Mouse (Mus musculus) midbrain, embryonic 12.5 days (tissue): Measurements from ENCODE around the gene Eme2. TPM values are rescaled to one million over a fixed set of nuclear protein-coding genes. Genes with fewer than 3 reads are reported as not detected.
"Not testable (repeated sequence)": the region's sequence is repeated elsewhere in the genome, so short reads cannot be mapped to it uniquely, and the experiment has no call there.

Source experiments
- ATAC-seq: fragments of 200-750 bp; cut with Nextera tagmentation; 2 replicates; pipeline ENCODE4 v1.8.0; 2017; ENCODE audit warnings: low read depth, moderate TSS enrichment, moderate library complexity; ENCODE audit not compliant: low FRiP score
- H3K27ac ChIP-seq: fragments of 300-500 bp; sonication (generic); replicated peaks from 2 replicates; pipeline ENCODE4 v1.5.1; 2016; ENCODE audit warnings: mild to moderate bottlenecking
- H3K27me3 ChIP-seq: fragments of 300-500 bp; sonication (generic); 2 replicates; pipeline ENCODE4 v1.6.1; 2016; ENCODE audit warnings: mild to moderate bottlenecking
- H3K36me3 ChIP-seq: fragments of 300-500 bp; sonication (generic); 2 replicates; pipeline ENCODE4 v1.6.1; 2016
- H3K4me1 ChIP-seq: fragments of 300-500 bp; sonication (generic); 2 replicates; pipeline ENCODE4 v1.6.1; 2016
- H3K4me2 ChIP-seq: fragments of 300-500 bp; sonication (generic); replicated peaks from 2 replicates; pipeline ENCODE4 v1.6.1; 2016; ENCODE audit warnings: mild to moderate bottlenecking, moderate library complexity
- H3K4me3 ChIP-seq: fragments of 300-500 bp; sonication (generic); 2 replicates; pipeline ENCODE4 v1.5.1; 2016; ENCODE audit warnings: mild to moderate bottlenecking
- H3K9ac ChIP-seq: fragments of 300-500 bp; sonication (generic); replicated peaks from 2 replicates; pipeline ENCODE4 v1.6.1; 2016; ENCODE audit warnings: mild to moderate bottlenecking, moderate library complexity
- H3K9me3 ChIP-seq: fragments of 300-500 bp; sonication (generic); 2 replicates; pipeline ENCODE4 v1.6.1; 2016; ENCODE audit warnings: mild to moderate bottlenecking
- WGBS: fragments of 180-500 bp; shearing (Covaris S2); methylation state at CpG from one replicate; pipeline ENCODE4 v1.1.7; 2016; 5-methylcytosine and 5-hydroxymethylcytosine counted together
- polyA plus RNA-seq: library from polyadenylated mRNA; unstranded; fragments of >200 nt; fragmentation: Nextera tagmentation; extraction: Ambion mirVana; gene quantifications from 2 replicates; pipeline ENCODE4 v1.2.1, GENCODE M21; 2016

Eme2 gene
- polyA plus RNA-seq = 42.6 and 43.6 TPM in 2 replicates

DNA sequence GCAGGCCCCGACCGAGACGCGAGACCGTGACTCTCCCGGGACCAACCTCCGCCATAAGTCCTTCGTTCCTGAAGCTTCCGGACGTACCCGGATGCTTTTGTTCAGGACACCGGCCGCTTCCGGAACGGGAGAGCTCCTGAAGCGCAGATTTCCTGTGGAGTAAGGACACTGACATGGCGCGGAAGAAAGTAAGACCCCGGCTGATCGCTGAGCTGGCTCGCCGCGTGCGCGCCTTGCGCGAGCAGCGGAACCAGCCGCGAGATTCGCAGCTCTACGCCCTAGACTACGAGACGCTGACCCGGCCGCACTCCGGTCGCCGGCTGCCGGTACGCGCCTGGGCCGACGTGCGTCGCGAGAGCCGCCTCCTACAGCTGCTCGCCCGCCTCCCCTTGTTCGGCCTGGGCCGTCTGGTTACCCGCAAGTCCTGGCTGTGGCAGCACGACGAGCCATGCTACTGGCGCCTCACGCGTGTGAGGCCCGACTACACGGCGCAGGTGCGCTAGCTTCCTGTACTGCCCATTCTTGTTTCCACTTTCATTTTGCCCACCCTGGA, at the start of gene Eme2, which contains the start of gene Mrps34:
TSS of gene Eme2 (minus strand) at position 93 of the 553 bp plus-strand sequence.
TSS of gene Mrps34 (plus strand) at position 122 of the 553 bp plus-strand sequence.
- peak within 1 kb of the TSS; percentile 87 for H3K9ac ChIP-seq
- under 1% methylated on average over 62 of the region's 62 CpGs for WGBS
- H3K36me3 ChIP-seq = peaks cover 66% of the 10 kb centered on the region

DNA sequence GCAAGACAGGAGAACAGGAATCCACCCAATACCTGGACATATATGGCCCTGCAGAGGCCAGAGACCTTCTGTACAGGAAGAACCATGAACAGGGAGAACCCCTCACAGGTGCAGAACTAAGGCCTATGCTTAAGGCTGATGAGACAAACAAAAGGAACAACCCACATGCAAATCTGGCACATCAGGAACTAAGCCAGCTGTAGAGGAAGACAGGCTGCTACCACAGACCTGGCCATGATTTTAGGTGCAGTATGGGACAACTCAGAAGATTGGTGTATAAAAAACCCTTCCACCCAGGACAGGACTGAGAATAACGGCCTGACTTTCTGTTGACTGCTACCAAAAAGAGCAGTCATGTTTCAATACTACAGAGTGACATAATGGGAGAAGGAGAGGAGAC, 48.7 kb upstream of the Eme2 start:
- 96% methylated on average over 1 of the region's 1 CpGs for WGBS
- H3K9me3 ChIP-seq, H3K4me1 ChIP-seq, H3K27me3 ChIP-seq, H3K27ac ChIP-seq, H3K4me3 ChIP-seq, H3K9ac ChIP-seq, ATAC-seq, H3K4me2 ChIP-seq: not testable (repeated sequence)
- H3K36me3 ChIP-seq = peaks cover 56% of the 10 kb centered on the region

More for the DNA sequence above, at the start of gene Eme2, which contains the start of gene Mrps34:
- Histone ChIP-seq H3K27me3 (no peaks in the 10 kb centered on the region), H3K4me3 (peak within 1 kb of the TSS; percentile 91), H3K4me2 (peak within 1 kb of the TSS; percentile 100), H3K9me3 (no peaks in the 10 kb centered on the region), H3K27ac (peak within 1 kb of the TSS; percentile 79), H3K4me1 (peaks cover 37% of the 10 kb centered on the region)
- ATAC-seq = peak; percentile 42

DNA sequence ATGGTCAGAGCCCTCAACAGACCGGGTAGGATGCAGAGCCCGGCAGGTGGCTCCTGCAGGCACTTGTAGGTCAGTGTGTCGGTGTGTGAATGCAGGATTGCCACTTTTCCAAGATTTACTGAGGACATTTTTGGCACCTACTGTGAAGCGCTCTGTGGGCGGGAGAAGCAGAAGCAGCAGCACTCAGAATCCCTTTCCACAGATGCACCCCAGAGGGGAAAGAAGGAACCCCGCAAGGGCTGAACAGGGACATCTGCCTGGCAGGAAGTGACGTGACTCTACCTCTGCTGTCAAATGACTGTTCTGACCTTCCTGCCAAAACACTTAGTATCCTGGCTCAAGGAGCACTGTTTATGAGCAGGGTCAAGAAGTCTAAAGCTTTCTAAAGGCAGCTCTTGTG, 48.1 kb upstream of the Eme2 start:
- Histone ChIP-seq H3K9me3 (no peaks in the 10 kb centered on the region), H3K27ac (no peak overlapping the region), H3K4me3 (no peak overlapping the region), H3K4me2 (no peak overlapping the region), H3K9ac (no peak overlapping the region), H3K27me3 (no peaks in the 10 kb centered on the region), H3K36me3 (peaks cover 51% of the 10 kb centered on the region), H3K4me1 (no peaks in the 10 kb centered on the region)
- no peak for ATAC-seq
- 93% methylated on average over 7 of the region's 7 CpGs for WGBS

DNA sequence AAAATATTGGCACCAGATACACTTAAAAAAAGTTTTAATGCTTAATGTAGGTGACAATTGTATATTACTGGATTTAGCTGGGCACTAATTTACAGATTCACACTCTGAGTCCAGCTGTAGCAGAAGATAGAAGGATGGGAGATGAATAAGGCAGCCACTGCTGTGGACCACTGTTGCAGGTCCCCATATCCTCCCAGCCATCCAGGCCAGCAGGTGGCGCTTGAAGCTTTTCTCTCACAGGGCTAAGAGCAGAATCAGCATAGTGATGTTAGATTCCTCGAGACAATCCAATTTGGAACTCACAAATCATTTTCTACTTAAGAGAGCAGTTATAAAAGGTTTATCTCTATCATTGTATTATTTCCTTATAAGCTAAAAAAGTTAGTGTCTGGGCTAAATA, 47.6 kb upstream of the Eme2 start:
- H3K9ac ChIP-seq, H3K27me3 ChIP-seq, H3K4me3 ChIP-seq, H3K9me3 ChIP-seq, H3K4me2 ChIP-seq, ATAC-seq, H3K27ac ChIP-seq, H3K4me1 ChIP-seq: not testable (repeated sequence)
- 15% methylated on average over 2 of the region's 2 CpGs for WGBS
- peaks cover 45% of the 10 kb centered on the region for H3K36me3 ChIP-seq

DNA sequence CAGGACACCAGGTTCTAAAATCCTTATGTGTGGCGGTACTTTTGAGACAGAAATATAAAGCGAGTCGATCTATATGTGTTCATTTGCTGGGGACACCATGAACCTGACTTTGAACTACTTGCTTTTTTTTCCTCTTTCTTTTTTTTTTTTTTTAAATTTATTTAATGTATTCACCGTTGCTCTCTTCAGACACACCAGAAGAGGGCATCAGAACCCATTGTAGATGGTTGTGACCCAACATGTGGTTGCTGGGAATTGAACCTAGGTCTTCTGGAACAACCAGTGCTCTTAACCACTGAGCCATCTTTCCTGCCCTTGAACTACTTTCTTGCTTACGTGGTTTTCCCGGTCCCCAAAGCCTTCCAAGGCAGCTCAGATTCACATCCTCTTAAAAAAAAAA, 42.4 kb upstream of the Eme2 start:
- Histone ChIP-seq H3K9ac (peak overlapping the region; percentile 90), H3K4me3 (peak overlapping the region; percentile 83), H3K36me3 (0 out of 2 replicates have a peak, but pooled peaks cover 2% of the 10 kb centered on the region), H3K27me3 (no peaks in the 10 kb centered on the region), H3K9me3 (no peaks in the 10 kb centered on the region), H3K4me1 (peaks cover 25% of the 10 kb centered on the region), H3K27ac (peak overlapping the region; percentile 87), H3K4me2 (peak overlapping the region; percentile 74)
- WGBS = 51% methylated on average over 6 of the region's 6 CpGs
- ATAC-seq = no peak

DNA sequence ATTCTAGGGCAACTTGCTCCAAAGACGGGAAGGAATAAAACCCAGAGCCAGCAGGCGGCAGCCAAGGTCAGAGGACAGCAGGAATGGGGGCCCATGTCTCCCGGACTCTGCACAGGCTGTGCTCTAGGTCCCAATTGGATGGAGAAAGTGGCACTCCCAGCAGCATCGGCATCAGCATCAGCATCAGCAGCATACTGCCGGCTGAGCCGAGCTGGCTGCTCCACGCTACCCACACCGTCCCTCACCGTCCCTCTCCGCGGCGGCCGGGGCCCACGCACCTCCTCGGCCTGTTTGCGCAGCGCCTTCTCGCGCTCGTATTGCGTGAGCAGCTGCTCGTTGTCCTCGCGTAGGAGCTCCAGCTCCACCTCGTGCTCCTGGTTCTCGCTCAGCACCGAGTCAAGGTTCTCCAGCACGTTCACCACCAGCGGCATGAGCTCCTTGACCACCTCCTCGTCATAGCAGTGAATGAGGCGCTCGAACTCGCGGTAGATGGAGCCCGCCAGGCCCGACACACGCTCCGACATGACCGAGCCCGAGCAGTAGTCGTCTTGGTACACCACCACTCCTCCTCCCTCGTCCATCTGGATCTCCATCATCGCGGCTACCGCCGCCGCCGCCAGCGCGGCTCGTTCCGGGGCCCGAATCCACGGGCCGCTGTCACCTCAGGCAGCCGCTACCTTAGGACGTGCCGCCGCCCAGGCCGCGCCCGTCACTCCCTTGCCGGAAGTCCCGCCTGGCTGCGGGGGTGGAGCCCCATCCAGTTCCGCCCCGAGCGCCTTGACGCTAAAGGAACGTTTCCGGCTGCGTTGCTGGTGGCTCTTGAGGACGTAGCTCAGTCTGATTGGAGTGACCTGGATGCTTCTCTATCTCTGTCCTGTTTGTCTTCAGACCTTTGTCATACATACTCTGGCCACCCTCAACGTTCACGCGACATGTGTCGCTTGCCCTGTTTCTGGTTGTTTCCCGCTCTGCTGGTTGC, 41.7 kb upstream of the Eme2 start, which contains the start of gene Mapk8ip3:
TSS of gene Mapk8ip3 (minus strand) at position 719 of the 979 bp plus-strand sequence.
- H3K4me1 ChIP-seq = peaks cover 25% of the 10 kb centered on the region
- H3K27ac ChIP-seq = peak within 1 kb of the TSS; percentile 87
- peak within 1 kb of the TSS; percentile 74 for H3K4me2 ChIP-seq
- peaks cover 9% of the 10 kb centered on the region; the same call in 1 of the 2 replicates for H3K36me3 ChIP-seq
- peak within 1 kb of the TSS; percentile 83 for H3K4me3 ChIP-seq
- H3K27me3 ChIP-seq = no peaks in the 10 kb centered on the region
- ATAC-seq = peak; percentile 99
- no peaks in the 10 kb centered on the region for H3K9me3 ChIP-seq
- under 1% methylated on average over 78 of the region's 78 CpGs for WGBS
- peak within 1 kb of the TSS; percentile 90 for H3K9ac ChIP-seq

DNA sequence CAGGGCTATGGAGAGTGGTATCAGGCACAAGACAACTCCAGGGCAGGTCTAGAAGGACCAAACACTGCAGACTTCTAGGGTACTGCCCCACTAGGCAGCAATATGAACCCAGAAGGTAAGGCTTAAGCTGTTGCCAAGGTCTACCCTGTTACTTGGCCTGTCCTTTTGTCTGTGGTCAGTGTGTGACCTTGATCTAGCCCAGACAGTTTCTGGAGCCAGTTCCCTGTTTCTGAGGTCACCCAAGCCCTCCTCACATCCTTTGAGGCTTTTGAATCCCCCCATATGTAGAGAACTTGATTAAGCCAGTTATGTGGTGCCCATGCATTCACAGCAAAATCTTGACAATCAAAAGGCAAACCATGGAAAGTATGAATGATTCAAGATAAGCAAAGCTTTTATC, 40.8 kb upstream of the Eme2 start:
- Histone ChIP-seq H3K9ac (peak overlapping the region; percentile 90), H3K27me3 (no peaks in the 10 kb centered on the region), H3K27ac (no peak overlapping the region), H3K9me3 (no peaks in the 10 kb centered on the region), H3K4me2 (peak overlapping the region; percentile 74), H3K4me3 (peak overlapping the region; percentile 83), H3K4me1 (peaks cover 25% of the 10 kb centered on the region), H3K36me3 (peaks cover 14% of the 10 kb centered on the region)
- ATAC-seq = no peak

DNA sequence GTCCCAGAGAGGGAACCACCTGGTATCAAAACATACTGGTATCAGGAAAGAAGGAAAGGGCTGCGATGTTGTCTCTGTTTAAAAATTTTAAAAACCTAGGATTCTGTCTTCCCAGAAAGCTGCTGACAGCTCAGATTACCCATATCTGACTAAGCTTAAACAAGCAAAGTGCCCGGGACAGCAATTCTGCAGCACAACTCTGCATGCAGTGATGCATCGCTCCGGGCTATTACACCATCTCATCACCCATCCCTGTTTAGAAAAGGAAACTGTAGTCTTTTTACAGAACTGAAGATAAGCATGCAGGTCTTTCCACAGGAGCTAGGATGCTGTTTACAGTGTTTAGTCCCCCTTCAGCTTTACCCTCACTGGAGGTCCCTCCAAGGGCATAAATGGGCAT, 40.0 kb upstream of the Eme2 start:
- Histone ChIP-seq H3K9me3 (no peaks in the 10 kb centered on the region), H3K4me1 (peaks cover 25% of the 10 kb centered on the region), H3K9ac (peak overlapping the region; percentile 90), H3K4me3 (peak overlapping the region; percentile 83), H3K36me3 (peaks cover 14% of the 10 kb centered on the region), H3K4me2 (peak overlapping the region; percentile 74), H3K27ac (no peak overlapping the region), H3K27me3 (no peaks in the 10 kb centered on the region)
- 91% methylated on average over 4 of the region's 4 CpGs for WGBS
- no peak for ATAC-seq

DNA sequence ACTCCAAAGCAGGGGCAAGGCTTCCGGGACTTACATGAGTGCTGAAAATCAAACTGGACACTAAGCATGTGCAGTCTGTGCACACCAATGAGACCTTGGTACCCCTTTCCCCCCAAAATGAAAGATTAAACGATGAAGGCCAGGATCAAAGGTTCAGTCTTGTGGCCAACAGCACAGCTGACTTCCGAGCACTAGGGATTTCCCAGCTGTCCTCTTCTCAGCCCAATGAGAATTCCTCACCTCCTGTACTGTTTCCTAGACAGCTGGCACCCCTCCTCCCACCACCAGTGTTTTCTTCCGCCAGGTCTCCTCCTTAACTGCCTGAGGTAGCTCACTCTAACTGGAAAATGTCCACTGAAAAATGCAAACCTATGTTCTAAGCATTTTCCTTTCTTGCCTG, 38.3 kb upstream of the Eme2 start:
- H3K36me3 ChIP-seq = peaks cover 18% of the 10 kb centered on the region
- H3K9ac ChIP-seq = 0 out of 2 replicates have a peak overlapping the region, but pooled peaks have one; percentile 6
- no peak for ATAC-seq
- no peak overlapping the region for H3K27ac ChIP-seq
- 81% methylated on average over 4 of the region's 4 CpGs for WGBS
- H3K4me2 ChIP-seq = no peak overlapping the region
- H3K4me3 ChIP-seq = no peak overlapping the region
- H3K27me3 ChIP-seq = no peaks in the 10 kb centered on the region
- H3K9me3 ChIP-seq = no peaks in the 10 kb centered on the region
- peaks cover 25% of the 10 kb centered on the region for H3K4me1 ChIP-seq

DNA sequence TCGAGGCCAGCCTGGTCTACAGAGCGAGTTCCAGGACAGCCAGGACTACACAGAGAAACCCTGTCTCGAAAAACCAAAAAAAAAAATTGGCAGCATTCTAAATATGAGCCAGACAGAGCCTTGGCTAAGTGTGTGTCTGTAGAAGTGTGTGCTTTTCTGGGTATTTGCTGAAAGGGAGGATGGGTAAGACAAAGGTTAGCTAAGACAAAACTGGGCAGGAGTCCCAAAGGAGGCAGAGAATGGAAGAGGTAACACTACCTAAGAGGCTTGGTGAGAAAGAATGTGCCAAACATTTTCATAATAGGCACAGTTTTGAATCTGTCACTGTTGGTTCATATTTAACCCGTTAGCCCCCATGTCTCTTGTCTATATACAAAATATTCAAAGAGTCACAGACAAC, 37.5 kb upstream of the Eme2 start:
- H3K9me3 ChIP-seq = no peaks in the 10 kb centered on the region

DNA sequence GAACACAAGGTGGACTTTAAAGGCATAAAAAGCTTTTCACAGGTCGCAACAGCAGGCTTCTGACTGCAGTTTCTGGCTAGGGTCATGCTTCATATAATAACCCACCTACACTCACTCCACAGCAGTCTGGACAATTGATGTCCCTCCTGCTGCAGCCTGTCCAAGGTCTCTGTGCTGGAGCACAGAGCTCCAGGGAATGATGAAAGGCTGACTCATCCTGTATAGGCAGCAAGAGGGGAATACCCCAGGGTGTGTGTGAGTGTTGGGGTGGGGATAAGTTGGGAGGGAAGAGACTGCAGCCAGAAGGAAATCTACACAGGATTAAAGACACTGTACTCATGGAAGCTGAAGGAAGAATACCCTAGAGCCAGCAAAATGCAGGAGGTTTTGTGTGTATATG, 34.6 kb upstream of the Eme2 start:
- no peaks in the 10 kb centered on the region for H3K27me3 ChIP-seq
- no peak for ATAC-seq
- H3K36me3 ChIP-seq = peaks cover 51% of the 10 kb centered on the region

More for the DNA sequence above, 37.5 kb upstream of the Eme2 start:
- WGBS = 96% methylated on average over 4 of the region's 4 CpGs
- Histone ChIP-seq H3K4me2 (no peak overlapping the region), H3K27me3 (no peaks in the 10 kb centered on the region), H3K9ac (no peak overlapping the region), H3K36me3 (peaks cover 24% of the 10 kb centered on the region), H3K4me1 (peaks cover 25% of the 10 kb centered on the region), H3K4me3 (no peak overlapping the region), H3K27ac (no peak overlapping the region)
- no peak for ATAC-seq

DNA sequence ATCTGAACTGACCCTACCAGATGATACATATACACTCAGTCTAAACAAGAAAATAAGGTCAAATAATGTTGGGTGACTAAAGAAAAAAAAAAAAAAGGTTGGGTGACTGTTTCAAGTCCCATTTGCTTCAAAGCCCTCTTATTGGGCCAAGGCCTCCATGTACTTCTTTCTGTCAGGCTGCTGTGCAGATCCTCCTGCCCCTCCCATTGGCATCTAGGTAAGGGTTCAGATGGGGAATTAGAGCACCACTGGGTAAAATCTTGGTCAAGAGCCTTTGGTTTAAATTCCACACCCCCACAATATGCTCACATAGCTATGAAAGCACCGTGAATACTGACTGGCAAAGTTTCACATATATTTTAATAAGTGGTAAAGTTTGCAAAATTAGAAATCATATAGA, 28.4 kb upstream of the Eme2 start:
- Histone ChIP-seq H3K9me3 (no peaks in the 10 kb centered on the region), H3K4me2 (no peak overlapping the region), H3K36me3 (peaks cover 94% of the 10 kb centered on the region), H3K27me3 (no peaks in the 10 kb centered on the region), H3K9ac (no peak overlapping the region), H3K4me1 (no peaks in the 10 kb centered on the region), H3K4me3 (no peak overlapping the region), H3K27ac (no peak overlapping the region)
- WGBS = 100% methylated on average over 1 of the region's 1 CpGs
- ATAC-seq = no peak

More for the DNA sequence above, 34.6 kb upstream of the Eme2 start:
- 83% methylated on average over 1 of the region's 1 CpGs for WGBS
- no peak overlapping the region for H3K4me3 ChIP-seq
- peaks cover 8% of the 10 kb centered on the region for H3K4me1 ChIP-seq
- H3K4me2 ChIP-seq = no peak overlapping the region
- no peaks in the 10 kb centered on the region for H3K9me3 ChIP-seq
- H3K27ac ChIP-seq = no peak overlapping the region
- H3K9ac ChIP-seq = no peak overlapping the region
